Mouse (Mus musculus) CH12.LX (cell line): Measurements from ENCODE around the gene B3gat3. TPM values are rescaled to one million over a fixed set of nuclear protein-coding genes. Genes with fewer than 3 reads are reported as not detected.

Experiments used
- DNase-seq: peaks from one replicate; pipeline ENCODE4 v3.0.0-alpha.2; 2013; ENCODE audit errors: extremely low read depth
- H3K27ac ChIP-seq: 2 replicates; pipeline ENCODE4 v1.5.1; 2012; ENCODE audit warnings: low read depth, mild to moderate bottlenecking, control low read depth, moderate library complexity; ENCODE audit not compliant: insufficient read depth
- H3K27me3 ChIP-seq: replicated peaks from 2 replicates; pipeline ENCODE3; 2012; ENCODE audit warnings: inconsistent platforms
- H3K36me3 ChIP-seq, 2 experiments: replicated peaks in 1 of 2; 2 replicates each; pipeline versions ENCODE3 to v1.6.1; 2012; ENCODE audit warnings: inconsistent platforms in 1 of 2, low read length in 1 of 2, mild to moderate bottlenecking in 1 of 2, mixed read lengths in 1 of 2, moderate library complexity in 1 of 2; ENCODE audit not compliant: control insufficient read depth in 1 of 2, insufficient read depth in 1 of 2
- H3K4me1 ChIP-seq, 2 experiments: 2 replicates each; pipeline ENCODE4 v1.6.1; 2012; ENCODE audit warnings: inconsistent platforms in 1 of 2, moderate library complexity in 1 of 2; ENCODE audit not compliant: insufficient read depth in 2 of 2, control insufficient read depth in 1 of 2
- H3K4me2 ChIP-seq: 2 replicates; pipeline ENCODE4 v1.6.1; 2012; ENCODE audit warnings: low read depth, mild to moderate bottlenecking, control low read depth; ENCODE audit not compliant: poor library complexity, insufficient read depth, severe bottlenecking
- H3K4me3 ChIP-seq, 3 experiments: fragments of 150-350 bp in 1 of 3; sonication (generic) in 1 of 3; replicated peaks in 1 of 3; 2 replicates each; pipeline versions ENCODE3 to v1.5.1; 2011 to 2012; ENCODE audit warnings: low read depth in 2 of 3, low read length in 2 of 3, mild to moderate bottlenecking in 2 of 3, moderate library complexity in 2 of 3, control low read depth in 1 of 3, improper control_type of control experiment in 1 of 3, inconsistent platforms in 1 of 3, mixed read lengths in 1 of 3; ENCODE audit not compliant: poor library complexity in 1 of 3
- H3K79me2 ChIP-seq: replicated peaks from 2 replicates; pipeline ENCODE4 v1.6.1; 2012; ENCODE audit warnings: mild to moderate bottlenecking, moderate library complexity; ENCODE audit not compliant: control insufficient read depth, poor library complexity, insufficient read depth, severe bottlenecking; ENCODE audit errors: extremely low read depth
- H3K9ac ChIP-seq: 2 replicates; pipeline ENCODE4 v1.6.1; 2012; ENCODE audit warnings: low read depth, mild to moderate bottlenecking, control low read depth, moderate library complexity; ENCODE audit not compliant: insufficient read depth
- H3K9me3 ChIP-seq: replicated peaks from 2 replicates; pipeline ENCODE3; 2012; ENCODE audit warnings: low read length, inconsistent platforms, mixed read lengths
- CHD1 ChIP-seq: IDR thresholded peaks from 2 replicates; pipeline ENCODE4 v1.6.1; 2012; ENCODE audit warnings: low read depth, low read length, improper control_type of control experiment, inconsistent platforms
- CTCF ChIP-seq, 2 experiments: IDR thresholded peaks in 1 of 2; conservative IDR thresholded peaks in 1 of 2; 2 replicates each; pipeline ENCODE4 v1.5.1; 2011 to 2012; ENCODE audit warnings: low read depth in 2 of 2, low read length in 2 of 2, improper control_type of control experiment in 1 of 2, inconsistent platforms in 1 of 2, mild to moderate bottlenecking in 1 of 2, moderate library complexity in 1 of 2
- E2F4 ChIP-seq: IDR thresholded peaks from 2 replicates; pipeline ENCODE4 v1.6.1; 2011; ENCODE audit warnings: low read depth, low read length, improper control_type of control experiment; ENCODE audit not compliant: insufficient replicate concordance
- ELF1 ChIP-seq: IDR thresholded peaks from 2 replicates; pipeline ENCODE4 v1.6.1; 2014; ENCODE audit warnings: low read depth, mild to moderate bottlenecking, inconsistent platforms, low read length, improper control_type of control experiment
- EP300 ChIP-seq: IDR thresholded peaks from 2 replicates; pipeline ENCODE4 v1.6.1; 2011; ENCODE audit warnings: low read length, improper control_type of control experiment
- ETS1 ChIP-seq: conservative IDR thresholded peaks from 2 replicates; pipeline ENCODE4 v1.6.1; 2012; ENCODE audit warnings: low read depth, mild to moderate bottlenecking, inconsistent platforms, low read length, improper control_type of control experiment, moderate library complexity
- GABPA ChIP-seq: IDR thresholded peaks from 2 replicates; pipeline ENCODE4 v1.6.1; 2012; ENCODE audit warnings: low read depth, low read length, improper control_type of control experiment, inconsistent platforms; ENCODE audit not compliant: insufficient replicate concordance
- IRF4 ChIP-seq: IDR thresholded peaks from 2 replicates; pipeline ENCODE4 v1.6.1; 2014; ENCODE audit warnings: low read depth, mild to moderate bottlenecking, inconsistent platforms, low read length, improper control_type of control experiment
- JUN ChIP-seq: IDR thresholded peaks from 2 replicates; pipeline ENCODE4 v1.6.1; 2011; ENCODE audit warnings: low read depth, mild to moderate bottlenecking, low read length, improper control_type of control experiment, moderate library complexity; ENCODE audit not compliant: insufficient read depth
- MAFK ChIP-seq: IDR thresholded peaks from 2 replicates; pipeline ENCODE4 v1.6.1; 2011; ENCODE audit warnings: low read length, improper control_type of control experiment; ENCODE audit not compliant: insufficient replicate concordance
- MAX ChIP-seq: IDR thresholded peaks from 2 replicates; pipeline ENCODE4 v1.6.1; 2011; ENCODE audit warnings: low read length, improper control_type of control experiment
- MAZ ChIP-seq: IDR thresholded peaks from 2 replicates; pipeline ENCODE4 v1.6.1; 2012; ENCODE audit warnings: low read depth, mild to moderate bottlenecking, inconsistent platforms, low read length, improper control_type of control experiment, moderate library complexity
- MEF2A ChIP-seq: IDR thresholded peaks from 2 replicates; pipeline ENCODE4 v1.6.1; 2014; ENCODE audit warnings: low read depth, mild to moderate bottlenecking, inconsistent platforms, low read length, improper control_type of control experiment, borderline replicate concordance
- MXI1 ChIP-seq: IDR thresholded peaks from 2 replicates; pipeline ENCODE4 v1.6.1; 2011; ENCODE audit warnings: mild to moderate bottlenecking, low read depth, low read length, improper control_type of control experiment
- MYC ChIP-seq: IDR thresholded peaks from 2 replicates; pipeline ENCODE4 v1.6.1; 2011; ENCODE audit warnings: low read depth, mild to moderate bottlenecking, improper control_type of control experiment, low read length
- NRF1 ChIP-seq: IDR thresholded peaks from 2 replicates; pipeline ENCODE4 v1.6.1; 2014; ENCODE audit warnings: low read depth, mild to moderate bottlenecking, inconsistent platforms, low read length, improper control_type of control experiment, moderate library complexity
- POLR2A ChIP-seq: IDR thresholded peaks from 2 replicates; pipeline ENCODE4 v1.6.1; 2011; ENCODE audit warnings: low read depth, mild to moderate bottlenecking, improper control_type of control experiment, low read length
- POLR2AphosphoS2 ChIP-seq: IDR thresholded peaks from 2 replicates; pipeline ENCODE4 v1.6.1; 2011; ENCODE audit warnings: low read depth, low read length, improper control_type of control experiment
- RAD21 ChIP-seq: IDR thresholded peaks from 2 replicates; pipeline ENCODE4 v1.6.1; 2011; ENCODE audit warnings: low read depth, mild to moderate bottlenecking, low read length, improper control_type of control experiment, moderate library complexity
- RCOR1 ChIP-seq: conservative IDR thresholded peaks from 2 replicates; pipeline ENCODE4 v1.6.1; 2012; ENCODE audit warnings: low read depth, mild to moderate bottlenecking, inconsistent platforms, low read length, improper control_type of control experiment
- SIN3A ChIP-seq: IDR thresholded peaks from 2 replicates; pipeline ENCODE4 v1.6.1; 2012; ENCODE audit warnings: low read length, improper control_type of control experiment, inconsistent platforms
- SMC3 ChIP-seq: IDR thresholded peaks from 2 replicates; pipeline ENCODE4 v1.6.1; 2011; ENCODE audit warnings: low read depth, low read length, improper control_type of control experiment
- TCF12 ChIP-seq: IDR thresholded peaks from 2 replicates; pipeline ENCODE4 v1.6.1; 2014; ENCODE audit warnings: low read depth, mild to moderate bottlenecking, inconsistent platforms, low read length, improper control_type of control experiment
- UBTF ChIP-seq: IDR thresholded peaks from 2 replicates; pipeline ENCODE4 v1.6.1; 2012; ENCODE audit warnings: low read depth, mild to moderate bottlenecking, inconsistent platforms, low read length, improper control_type of control experiment, moderate library complexity
- USF1 ChIP-seq: IDR thresholded peaks from 2 replicates; pipeline ENCODE4 v1.6.1; 2014; ENCODE audit warnings: low read depth, mild to moderate bottlenecking, inconsistent platforms, low read length, improper control_type of control experiment
- USF2 ChIP-seq: conservative IDR thresholded peaks from 2 replicates; pipeline ENCODE4 v1.6.1; 2011; ENCODE audit warnings: low read depth, low read length, improper control_type of control experiment
- ZC3H11A ChIP-seq: IDR thresholded peaks from 2 replicates; pipeline ENCODE4 v1.6.1; 2012; ENCODE audit warnings: low read depth, mild to moderate bottlenecking, inconsistent platforms, low read length, improper control_type of control experiment
- ZKSCAN1 ChIP-seq: IDR thresholded peaks from 2 replicates; pipeline ENCODE4 v1.6.1; 2012; ENCODE audit warnings: low read depth, inconsistent platforms, low read length, improper control_type of control experiment, borderline replicate concordance
- ZMIZ1 ChIP-seq: IDR thresholded peaks from 2 replicates; pipeline ENCODE4 v1.6.1; 2012; ENCODE audit warnings: low read depth, mild to moderate bottlenecking, inconsistent platforms, low read length, improper control_type of control experiment
- dilution Hi-C: fragments of 300-500 bp; cut with MboI; formaldehyde crosslinking; loops from 2 replicates; pipeline ENCODE4 v1.14.3; 2020; ENCODE audit warnings: low sequenced_read_pairs; ENCODE audit not compliant: extremely low pct_unique_long_range_greater_than_20kb, extremely low pct_ligation_motif_present
- in situ Hi-C: fragments of 300-500 bp; cut with MboI; formaldehyde crosslinking; loops from 3 replicates; pipeline ENCODE4 v1.14.3; 2019; ENCODE audit warnings: low sequenced_read_pairs, low pct_ligation_motif_present, low pct_unique_long_range_greater_than_20kb, mixed read lengths
- polyA plus RNA-seq: library from polyadenylated mRNA; unstranded; fragments of >175 nt; gene quantifications from 2 replicates; pipeline ENCODE4 v1.2.1, GENCODE M21; 2012; ENCODE audit warnings: low read depth; ENCODE audit not compliant: insufficient read length
- total RNA-seq, 2 experiments: library from RNA; depleted of rRNA; stranded (reverse); fragments of 300-350 nt in 1 of 2; fragments of >200 nt in 1 of 2; gene quantifications; 2 replicates each; pipeline ENCODE4 v1.2.3; 2012 to 2014

Gene B3gat3
- total and polyA plus RNA-seq, 3 experiments: 17.8 to 54.8 (median 33.0) TPM

DNA sequence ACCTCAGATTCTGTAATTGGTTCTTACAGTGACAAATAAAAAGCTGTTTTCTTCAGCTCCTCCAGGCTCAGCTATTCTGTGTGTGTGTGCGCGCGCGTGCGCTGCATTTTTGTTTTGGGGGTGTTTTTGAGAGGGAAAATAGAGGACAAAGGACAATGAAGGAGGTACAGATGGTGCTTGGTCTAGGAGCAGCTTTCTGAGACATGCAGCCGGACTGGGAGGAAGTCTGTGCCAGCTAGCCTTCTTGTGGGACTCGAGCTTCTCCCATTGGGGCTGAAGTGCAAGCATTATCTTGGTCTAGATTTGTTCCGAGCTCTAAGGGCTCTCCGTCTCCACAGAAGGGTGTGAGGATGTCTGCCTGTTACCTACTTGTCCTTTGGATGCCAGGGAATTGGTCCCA lies 32.1 kb downstream of the B3gat3 start:
- H3K4me1 ChIP-seq: peaks cover 4 to 30% of the 10 kb centered on the region in 2 experiments
- dilution Hi-C loops (no loop called here), in situ Hi-C loops (no loop called here)
- H3K27me3 ChIP-seq: no peaks in the 10 kb centered on the region
- H3K27ac ChIP-seq: no peak overlapping the region
- H3K9me3 ChIP-seq: no peaks in the 10 kb centered on the region
- TF ChIP-seq MAFK: no peak
- TF ChIP-seq UBTF: no peak
- TF ChIP-seq NRF1: no peak
- no peak for TF ChIP-seq MYC
- no peak for TF ChIP-seq GABPA
- TF ChIP-seq SMC3: no peak
- H3K4me3 ChIP-seq: no peak overlapping the region
- peaks cover 33% of the 10 kb centered on the region for H3K79me2 ChIP-seq
- no peak for DNase-seq
- H3K9ac ChIP-seq: no peak overlapping the region
- H3K4me2 ChIP-seq: no peak overlapping the region
- peaks cover 51 to 75% of the 10 kb centered on the region in 2 experiments for H3K36me3 ChIP-seq

DNA sequence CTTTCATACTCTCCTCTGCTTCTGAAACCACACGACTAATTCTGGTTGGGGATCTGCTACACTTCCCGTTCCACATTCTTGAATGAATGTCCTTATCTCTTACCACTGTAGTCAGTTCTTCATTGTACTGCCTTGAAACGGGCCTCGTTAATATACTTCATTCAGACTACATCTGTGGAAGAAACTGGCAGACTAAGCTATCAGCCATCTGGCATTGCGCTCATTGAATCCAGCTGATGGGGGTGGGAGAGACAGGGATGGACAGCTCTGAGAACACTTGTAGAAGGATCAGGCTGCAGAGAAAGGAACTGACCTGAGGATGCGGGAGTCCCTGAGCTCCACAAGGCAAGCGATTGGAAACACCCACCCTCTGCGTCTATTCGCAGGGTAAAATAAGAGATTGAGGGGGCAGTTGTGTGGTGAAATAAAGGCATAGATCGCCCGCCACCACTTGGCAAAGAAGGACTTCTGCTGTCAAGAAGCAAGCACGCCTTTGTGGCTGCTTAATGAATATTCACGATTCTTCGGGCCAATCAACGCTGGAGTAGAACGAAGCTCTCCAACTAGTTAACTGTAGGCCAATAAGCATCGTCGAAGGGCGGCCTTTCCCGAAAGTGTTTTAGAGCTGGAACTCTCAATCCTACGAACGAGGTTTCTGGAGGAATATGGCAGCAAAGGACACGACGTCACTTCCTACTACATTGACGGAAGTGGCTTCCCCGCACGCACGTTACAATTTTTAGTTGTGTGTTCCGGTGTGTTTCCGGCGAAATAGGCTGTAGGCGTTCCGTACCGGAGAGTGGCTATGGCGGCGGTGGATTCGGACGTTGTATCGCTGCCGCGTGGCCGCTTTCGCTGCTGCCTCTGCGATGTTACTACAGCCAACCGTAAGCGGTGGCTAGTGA lies 33.2 kb downstream of the B3gat3 start, which contains the start of gene Tut1:
TSS of gene Tut1 (plus strand) at position 713 of the 905 bp plus-strand sequence.
- Histone ChIP-seq H3K27ac (peak within 1 kb of the TSS; percentile 70), H3K27me3 (no peaks in the 10 kb centered on the region), H3K79me2 (peaks cover 44% of the 10 kb centered on the region), H3K4me1 (peaks cover 4 to 32% of the 10 kb centered on the region in 2 experiments), H3K4me2 (peak within 1 kb of the TSS; percentile 99), H3K36me3 (peaks cover 45 to 71% of the 10 kb centered on the region in 2 experiments), H3K9me3 (no peaks in the 10 kb centered on the region), H3K4me3 (peak within 1 kb of the TSS; percentile 67 to 85 (median 82)), H3K9ac (peak within 1 kb of the TSS; percentile 95)
- peak; percentile 98 for DNase-seq
- dilution Hi-C loops: no loop called here
- in situ Hi-C loops: no loop called here
- TF ChIP-seq EP300 (no peak), POLR2A (peak; percentile 94), ETS1 (peak; percentile 77), GABPA (peak; percentile 66; the same call in 1 of the 2 replicates), USF1 (no peak), IRF4 (peak; percentile 82), USF2 (no peak), UBTF (peak; percentile 27; the same call in 1 of the 2 replicates), TCF12 (peak; percentile 95), RAD21 (no peak), MAFK (no peak), ZC3H11A (no peak), JUN (peak; percentile 47; the same call in 1 of the 2 replicates), MXI1 (peak; percentile 98), MAZ (peak; percentile 82), CTCF (conservative IDR thresholded peaks at IDR 0.05 in 1 of 2, IDR thresholded peaks at IDR 0.05 in 1 of 2; ENCODE audit: low read depth in 2 of 2, low read length in 2 of 2) (no peak), RCOR1 (no peak; the same call in 1 of the 2 replicates), NRF1 (peak; percentile 44; the same call in 1 of the 2 replicates), CHD1 (no peak), SIN3A (peak; percentile 98), MAX (peak; percentile 96), POLR2AphosphoS2 (peak; percentile 27; the same call in 1 of the 2 replicates), ZKSCAN1 (no peak), MEF2A (peak; percentile 88), ZMIZ1 (peak; percentile 81; the same call in 1 of the 2 replicates), E2F4 (peak; percentile 69; the same call in 1 of the 2 replicates), ELF1 (peak; percentile 94)
